22 mouse cellular contexts compared by ENCODE assay signal in the genomic region with DNA sequence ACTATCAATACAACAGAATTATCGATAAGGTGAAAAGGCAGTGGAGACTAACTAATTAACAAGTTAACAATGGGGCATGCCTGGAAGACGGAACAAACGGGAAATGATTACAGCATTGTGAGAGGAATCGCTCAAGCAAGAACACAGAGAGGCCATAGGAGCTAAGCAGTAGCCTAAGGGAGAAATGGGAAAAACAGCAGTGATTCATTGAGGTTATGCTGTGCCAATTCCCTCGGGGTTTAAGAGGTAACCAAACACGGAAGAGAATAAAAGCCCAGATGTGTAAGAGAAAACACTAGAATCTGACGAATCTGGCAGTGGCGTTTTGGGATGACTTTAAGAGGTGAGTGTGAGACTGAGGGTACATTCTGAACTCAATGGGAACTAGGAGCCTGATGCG.
DNase-seq lines count a peak whose midpoint lies in the region; ATAC-seq and TF ChIP-seq lines count a peak whose summit lies in the region.
"Had no signal": no experiment of that assay in that cellular context is flagged by ENCODE, and none has a peak within 500 bp of the region (broad histone marks: within the 10 kb centered on the region; RNA-seq: fewer than 3 reads in every experiment).

No protein-coding gene starts in this region.

- no peak overlapping the region for H3K9ac ChIP-seq in hindbrain, embryonic 14.5 days
- no peak overlapping the region for H3K9ac ChIP-seq in embryonic facial prominence, embryonic 13.5 days
- H3K9ac ChIP-seq: forebrain, embryonic 13.5 days; liver, embryonic 13.5 days; lung, embryonic 14.5 days; neural tube, embryonic 13.5 days had no signal

- 47% methylated on average over 9 of the region's 9 CpGs for WGBS in hindbrain, embryonic 14.5 days
- WGBS in hindbrain, embryonic 10.5 days = 58% methylated on average over 9 of the region's 9 CpGs
- 19% methylated on average over 9 of the region's 9 CpGs for WGBS in embryonic facial prominence, embryonic 13.5 days
- WGBS in cerebellum, adult 2 months = 64% methylated on average over 9 of the region's 9 CpGs

- H3K36me3 ChIP-seq in hindbrain, embryonic 14.5 days (replicated peaks; ENCODE audit: control insufficient read depth, insufficient read depth) = no peaks in the 10 kb centered on the region
- H3K36me3 ChIP-seq in hindbrain, embryonic 10.5 days = no peaks in the 10 kb centered on the region
- no peaks in the 10 kb centered on the region for H3K36me3 ChIP-seq in embryonic facial prominence, embryonic 13.5 days
- H3K36me3 ChIP-seq: liver, embryonic 13.5 days; neural tube, embryonic 13.5 days had no signal

- no peak overlapping the region for H3K4me3 ChIP-seq in hindbrain, embryonic 14.5 days (replicated peaks; ENCODE audit: low read length)
- H3K4me3 ChIP-seq in hindbrain, embryonic 10.5 days = no peak overlapping the region
- no peak overlapping the region for H3K4me3 ChIP-seq in embryonic facial prominence, embryonic 13.5 days
- H3K4me3 ChIP-seq in cerebellum, adult 2 months (replicated peaks; ENCODE audit: insufficient read depth, low read depth, low read length) = no peak overlapping the region
- H3K4me3 ChIP-seq: erythroblast, embryonic 14.5 days; forebrain, embryonic 13.5 days; layer of hippocampus, adult 2 months; liver, embryonic 13.5 days; neural tube, embryonic 13.5 days had no signal

- intact Hi-C loops in left cerebral cortex, postnatal 4 days (cut with DNase I) = no loop called here

- TF ChIP-seq CTCF in cerebellum, adult 2 months (IDR thresholded peaks at IDR 0.05; ENCODE audit: borderline replicate concordance, insufficient read depth, low read depth, low read length) = no peak

- H3K27me3 ChIP-seq in hindbrain, embryonic 14.5 days (ENCODE audit: control insufficient read depth, insufficient read depth, low read length) = no peaks in the 10 kb centered on the region
- H3K27me3 ChIP-seq in hindbrain, embryonic 10.5 days (ENCODE audit: insufficient read depth, poor library complexity, severe bottlenecking) = no peaks in the 10 kb centered on the region
- 0 out of 2 replicates have a peak, but pooled peaks cover 3% of the 10 kb centered on the region for H3K27me3 ChIP-seq in embryonic facial prominence, embryonic 13.5 days
- H3K27me3 ChIP-seq in cerebellum, adult 2 months (ENCODE audit: control insufficient read depth, insufficient read depth, low read length) = no peaks in the 10 kb centered on the region
- H3K27me3 ChIP-seq: forebrain, embryonic 13.5 days; liver, embryonic 13.5 days; neural tube, embryonic 13.5 days had no signal

- no peak for TF ChIP-seq POLR2A in cerebellum, adult 2 months (IDR thresholded peaks at IDR 0.05; ENCODE audit: borderline replicate concordance, insufficient read depth, low read length)

- DNase-seq in hindbrain, embryonic 14.5 days (ENCODE audit: low spot score) = no peak
- no peak for DNase-seq in hindbrain, embryonic 10.5 days (ENCODE audit: low spot score)
- DNase-seq in 3134 (ENCODE audit: extremely low read depth, insufficient read length, low spot score) (peak; percentile 21), NIH3T3 (ENCODE audit: low read depth) (peak; percentile 7)
- no peak for DNase-seq in left cerebral cortex, postnatal 4 days
- DNase-seq in cerebellum, adult 2 months = no peak
- DNase-seq: adrenal gland, postnatal 36 days; cerebellum, adult 11-12 months; gastrocnemius, postnatal 14 days; heart, adult 18-20 months; kidney, adult 11 months; liver, embryonic 13.5 days; lung, embryonic 14.5 days; lung, postnatal 36 days; thymus, postnatal 14 days had no signal

- H3K27ac ChIP-seq in hindbrain, embryonic 14.5 days = no peak overlapping the region
- no peak overlapping the region for H3K27ac ChIP-seq in hindbrain, embryonic 10.5 days
- H3K27ac ChIP-seq in embryonic facial prominence, embryonic 13.5 days = no peak overlapping the region
- H3K27ac ChIP-seq in cerebellum, adult 2 months (ENCODE audit: insufficient read depth, low read length) = no peak overlapping the region
- H3K27ac ChIP-seq: forebrain, embryonic 13.5 days; kidney, postnatal 0 days; layer of hippocampus, adult 2 months; liver, embryonic 13.5 days; neural tube, embryonic 13.5 days had no signal

- ATAC-seq in hindbrain, embryonic 14.5 days (ENCODE audit: low FRiP score) = no peak
- ATAC-seq in embryonic facial prominence, embryonic 13.5 days (ENCODE audit: insufficient number of reproducible peaks, insufficient read depth, low FRiP score, low TSS enrichment, low read depth) = no peak
- ATAC-seq: activated CD4-positive, CD25-positive, alpha-beta regulatory T cell, adult 4 months; forebrain, embryonic 13.5 days had no signal

- H3K4me2 ChIP-seq in hindbrain, embryonic 14.5 days (replicated peaks) = 0 out of 2 replicates have a peak overlapping the region, but pooled peaks have one; percentile 12
- H3K4me2 ChIP-seq in embryonic facial prominence, embryonic 13.5 days = peak overlapping the region; percentile 25; the same call in 1 of the 2 replicates
- H3K4me2 ChIP-seq: forebrain, embryonic 13.5 days; liver, embryonic 13.5 days; lung, embryonic 14.5 days; neural tube, embryonic 13.5 days had no signal

- 0 out of 2 replicates have a peak, but pooled peaks cover 3% of the 10 kb centered on the region for H3K4me1 ChIP-seq in hindbrain, embryonic 14.5 days (replicated peaks; ENCODE audit: control insufficient read depth, insufficient read depth, low read length)
- 0 out of 2 replicates have a peak, but pooled peaks cover 5% of the 10 kb centered on the region for H3K4me1 ChIP-seq in hindbrain, embryonic 10.5 days (replicated peaks)
- H3K4me1 ChIP-seq in embryonic facial prominence, embryonic 13.5 days = peaks cover 7% of the 10 kb centered on the region; the same call in 1 of the 2 replicates
- H3K4me1 ChIP-seq in cerebellum, adult 2 months (ENCODE audit: control insufficient read depth, insufficient read depth, low read length) = no peaks in the 10 kb centered on the region
- H3K4me1 ChIP-seq: forebrain, embryonic 13.5 days; liver, embryonic 13.5 days had no signal

- no peaks in the 10 kb centered on the region for H3K9me3 ChIP-seq in hindbrain, embryonic 14.5 days (ENCODE audit: control insufficient read depth, low read length)
- H3K9me3 ChIP-seq in hindbrain, embryonic 10.5 days = no peaks in the 10 kb centered on the region
- H3K9me3 ChIP-seq in embryonic facial prominence, embryonic 13.5 days = no peaks in the 10 kb centered on the region
- H3K9me3 ChIP-seq: forebrain, embryonic 13.5 days; liver, embryonic 13.5 days; neural tube, embryonic 13.5 days had no signal

Comparison
In these comparisons a context has a peak if more than half of its experiments do, and no peak if none do; other contexts are left out.
1. DNase-seq: peak in 3134 (single experiment) and NIH3T3 (single experiment); none in hindbrain, embryonic 14.5 days (single experiment), hindbrain, embryonic 10.5 days (single experiment), left cerebral cortex, postnatal 4 days (single experiment) and cerebellum, adult 2 months (0 of 2).